Mouse (Mus musculus) limb, embryonic 10.5 days (tissue): ENCODE measurements around the gene Il17d. TPM values are rescaled to one million over a fixed set of nuclear protein-coding genes. Genes with fewer than 3 reads are reported as not detected.

ENCODE experiments used
- DNase-seq: peaks from one replicate; pipeline ENCODE4 v3.0.0-alpha.2; 2017; ENCODE audit warnings: low spot score
- H3K27ac ChIP-seq: fragments of 300-500 bp; sonication (generic); 2 replicates; pipeline ENCODE4 v1.5.1; 2016; ENCODE audit warnings: mild to moderate bottlenecking
- H3K27me3 ChIP-seq: fragments of 300-500 bp; sonication (generic); 2 replicates; pipeline ENCODE4 v1.6.1; 2016; ENCODE audit warnings: low read depth, mild to moderate bottlenecking; ENCODE audit not compliant: poor library complexity, severe bottlenecking
- H3K36me3 ChIP-seq: fragments of 300-500 bp; sonication (generic); 2 replicates; pipeline ENCODE4 v1.6.1; 2016; ENCODE audit warnings: mild to moderate bottlenecking, moderate library complexity
- H3K4me1 ChIP-seq: fragments of 300-500 bp; sonication (generic); 2 replicates; pipeline ENCODE4 v1.6.1; 2016
- H3K4me3 ChIP-seq: fragments of 300-500 bp; sonication (generic); 2 replicates; pipeline ENCODE4 v1.5.1; 2016; ENCODE audit warnings: mild to moderate bottlenecking, moderate library complexity
- H3K9me3 ChIP-seq: fragments of 300-500 bp; sonication (generic); replicated peaks from 2 replicates; pipeline ENCODE4 v1.6.1; 2016; ENCODE audit warnings: mild to moderate bottlenecking
- WGBS: fragments of 180-500 bp; shearing (Covaris S2); methylation state at CpG from one replicate; pipeline ENCODE4 v1.1.7; 2016; 5-methylcytosine and 5-hydroxymethylcytosine counted together
- polyA plus RNA-seq: library from polyadenylated mRNA; unstranded; fragments of >200 nt; fragmentation: Nextera tagmentation; extraction: Ambion mirVana; gene quantifications from 2 replicates; pipeline ENCODE4 v1.2.1, GENCODE M21; 2016

Gene Il17d
- polyA plus RNA-seq, 1 experiment from 2014 or later: 0.95 TPM

- WGBS: 87% methylated on average over 6 of the region's 6 CpGs
- H3K9me3 ChIP-seq: no peaks in the 10 kb centered on the region
- peaks cover 36% of the 10 kb centered on the region for H3K36me3 ChIP-seq
- H3K27ac ChIP-seq: no peak overlapping the region
- H3K27me3 ChIP-seq: no peaks in the 10 kb centered on the region
- peaks cover 9% of the 10 kb centered on the region for H3K4me1 ChIP-seq
- peak; percentile 22 for DNase-seq
- H3K4me3 ChIP-seq: no peak overlapping the region
Measured at GRCm38 (mm10) chr14:57574792-57575587, 50.4 kb downstream of the Il17d start.

DNA sequence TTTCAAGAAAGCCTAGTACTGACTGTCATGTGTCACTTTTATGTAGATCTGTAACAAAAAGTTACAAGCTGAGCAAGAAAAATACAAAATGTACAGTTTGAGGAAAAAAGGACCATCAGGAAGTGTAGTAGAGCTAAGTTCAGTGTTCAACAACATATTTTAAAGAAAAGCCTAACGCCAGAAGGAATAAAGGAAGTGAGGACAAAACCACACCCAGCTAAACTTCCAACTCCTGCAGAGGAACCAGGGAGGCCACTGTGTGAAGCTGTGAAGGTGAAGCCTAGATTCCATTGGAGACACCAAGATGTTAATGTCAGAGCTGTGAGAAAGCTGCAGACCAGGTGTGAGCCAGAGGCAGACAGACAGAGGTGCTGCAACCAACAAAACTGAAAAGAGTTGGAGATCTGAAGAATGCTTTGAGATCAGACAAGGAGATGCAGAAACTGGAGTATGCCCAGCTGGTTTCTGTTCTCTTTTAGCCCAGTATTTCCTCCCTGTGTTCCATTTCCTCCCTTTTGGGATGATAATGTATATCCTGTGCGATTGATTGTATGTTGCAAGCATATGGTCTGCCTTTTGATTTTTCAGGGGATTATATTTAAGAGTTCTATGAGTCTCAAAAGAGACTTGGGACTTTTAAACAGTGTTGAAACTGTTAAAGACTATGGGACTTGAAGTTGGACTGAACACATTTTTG is 51.9 kb downstream of the Il17d start:
- Histone ChIP-seq H3K9me3 (no peaks in the 10 kb centered on the region), H3K4me1 (peaks cover 3% of the 10 kb centered on the region; the same call in 1 of the 2 replicates), H3K27ac (no peak overlapping the region), H3K4me3 (no peak overlapping the region), H3K27me3 (no peaks in the 10 kb centered on the region), H3K36me3 (peaks cover 48% of the 10 kb centered on the region)
- WGBS: 94% methylated on average over 2 of the region's 2 CpGs
- peak; percentile 7 for DNase-seq

DNA sequence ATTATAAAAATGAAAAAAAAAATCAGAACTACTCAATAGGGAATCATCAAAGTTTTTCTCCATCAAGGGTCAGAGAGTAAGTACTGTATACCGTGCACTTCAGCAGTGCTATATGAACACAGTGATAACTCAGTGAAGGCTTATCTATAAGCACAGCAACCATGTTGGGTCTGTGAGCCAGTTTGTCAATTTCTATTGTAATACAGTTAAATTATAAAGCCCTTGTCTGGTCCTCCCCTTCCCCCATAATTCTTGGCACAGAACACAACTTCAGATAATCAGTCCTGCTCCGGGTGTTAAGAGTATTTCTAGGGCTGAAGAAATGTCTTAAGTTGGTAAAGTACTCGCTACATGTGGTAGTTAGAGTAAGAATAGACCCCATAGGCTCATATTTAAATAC is 67.3 kb downstream of the Il17d start:
- no peak overlapping the region for H3K4me3 ChIP-seq
- H3K9me3 ChIP-seq: no peaks in the 10 kb centered on the region
- no peaks in the 10 kb centered on the region for H3K27me3 ChIP-seq
- no peaks in the 10 kb centered on the region for H3K4me1 ChIP-seq
- WGBS: 94% methylated on average over 3 of the region's 3 CpGs
- peaks cover 95% of the 10 kb centered on the region for H3K36me3 ChIP-seq
- no peak overlapping the region for H3K27ac ChIP-seq
- DNase-seq: no peak

Other genes starting within 250 kb of the Il17d start
- 9.3 and 12.7 TPM in 2 replicates for gene Cryl1, start 126.2 kb upstream of the Il17d start, polyA plus RNA-seq
- gene Ift88, start 100.7 kb upstream of the Il17d start, polyA plus RNA-seq: 8.3 and 11.4 TPM in 2 replicates
- 115 and 132 TPM in 2 replicates for gene Eef1akmt1, start 46.8 kb downstream of the Il17d start, polyA plus RNA-seq
- gene Xpo4, start 140.7 kb downstream of the Il17d start, polyA plus RNA-seq: 30.3 and 33.4 TPM in 2 replicates
- gene Gm49361, start 221.3 kb downstream of the Il17d start, polyA plus RNA-seq: not detected in 2 replicates
- gene Lats2, start 233.6 kb downstream of the Il17d start, polyA plus RNA-seq: 16.3 and 21.0 TPM in 2 replicates